13 mouse cellular contexts compared by ENCODE assay signal in genomic region chr19:24701716-24702115, GRCm38 (mm10). TPM values are rescaled to one million over a fixed set of nuclear protein-coding genes. Genes with fewer than 3 reads are reported as not detected.
DNase-seq lines count a peak whose midpoint lies in the region; ATAC-seq and TF ChIP-seq lines count a peak whose summit lies in the region.
"Had no signal": no experiment of that assay in that cellular context is flagged by ENCODE, and none has a peak within 500 bp of the region (broad histone marks: within the 10 kb centered on the region; RNA-seq: fewer than 3 reads in every experiment).

No protein-coding gene starts in this region.

- no peak overlapping the region for H3K9ac ChIP-seq in kidney, embryonic 15.5 days
- H3K9ac ChIP-seq in ES-Bruce4 (ENCODE audit: low read depth, poor library complexity, severe bottlenecking) = no peak overlapping the region
- no peak overlapping the region for H3K9ac ChIP-seq in forebrain, embryonic 11.5 days (ENCODE audit: low read length)
- H3K9ac ChIP-seq: embryonic facial prominence, embryonic 15.5 days; heart, embryonic 12.5 days; limb, embryonic 15.5 days had no signal

- no peak overlapping the region for H3K4me3 ChIP-seq in kidney, embryonic 15.5 days (replicated peaks)
- H3K4me3 ChIP-seq in ES-Bruce4 (ENCODE audit: low read depth, low read length) = no peak overlapping the region
- H3K4me3 ChIP-seq in forebrain, embryonic 11.5 days (ENCODE audit: low read depth, low read length) = no peak overlapping the region
- H3K4me3 ChIP-seq: embryonic facial prominence, embryonic 15.5 days; heart, embryonic 12.5 days; limb, embryonic 15.5 days had no signal

- no peaks in the 10 kb centered on the region for H3K9me3 ChIP-seq in kidney, embryonic 15.5 days (replicated peaks)
- no peaks in the 10 kb centered on the region for H3K9me3 ChIP-seq in ES-Bruce4 (replicated peaks; ENCODE audit: control insufficient read depth, insufficient read depth, low read length, poor library complexity, severe bottlenecking)
- no peaks in the 10 kb centered on the region for H3K9me3 ChIP-seq in forebrain, embryonic 11.5 days (ENCODE audit: control insufficient read depth, low read length)
- H3K9me3 ChIP-seq: embryonic facial prominence, embryonic 15.5 days; heart, embryonic 12.5 days; limb, embryonic 15.5 days had no signal

- peak; percentile 12 for TF ChIP-seq CTCF in ES-Bruce4 (IDR thresholded peaks at IDR 0.05; ENCODE audit: low read depth, low read length)

- no peak for TF ChIP-seq POLR2A in ES-Bruce4 (IDR thresholded peaks at IDR 0.05; ENCODE audit: insufficient read depth, low read length)

- H3K4me2 ChIP-seq in kidney, embryonic 15.5 days = no peak overlapping the region
- no peak overlapping the region for H3K4me2 ChIP-seq in forebrain, embryonic 11.5 days (ENCODE audit: low read depth, low read length, severe bottlenecking)
- H3K4me2 ChIP-seq: embryonic facial prominence, embryonic 15.5 days; heart, embryonic 12.5 days; limb, embryonic 15.5 days had no signal

- peaks cover 35% of the 10 kb centered on the region for H3K4me1 ChIP-seq in kidney, embryonic 15.5 days
- H3K4me1 ChIP-seq in ES-Bruce4 (ENCODE audit: control insufficient read depth, insufficient read depth, low read length) = no peaks in the 10 kb centered on the region
- H3K4me1 ChIP-seq in forebrain, embryonic 11.5 days (replicated peaks; ENCODE audit: control insufficient read depth, insufficient read depth, low read length) = no peaks in the 10 kb centered on the region
- H3K4me1 ChIP-seq: embryonic facial prominence, embryonic 15.5 days; limb, embryonic 15.5 days had no signal

- H3K27ac ChIP-seq in kidney, embryonic 15.5 days = no peak overlapping the region
- no peak overlapping the region for H3K27ac ChIP-seq in ES-Bruce4 (ENCODE audit: insufficient read depth, low read length)
- no peak overlapping the region for H3K27ac ChIP-seq in forebrain, embryonic 11.5 days (ENCODE audit: low read depth, low read length)
- H3K27ac ChIP-seq: embryonic facial prominence, embryonic 15.5 days; limb, embryonic 15.5 days had no signal

- WGBS in kidney, embryonic 15.5 days = 57% methylated on average over 8 of the region's 8 CpGs
- 75% methylated on average over 8 of the region's 8 CpGs for WGBS in forebrain, embryonic 11.5 days

- TF ChIP-seq EP300 in ES-Bruce4 (IDR thresholded peaks at IDR 0.05; ENCODE audit: insufficient read depth, low read depth, low read length) = no peak

- no peaks in the 10 kb centered on the region for H3K27me3 ChIP-seq in kidney, embryonic 15.5 days
- no peaks in the 10 kb centered on the region for H3K27me3 ChIP-seq in ES-Bruce4 (ENCODE audit: control insufficient read depth, insufficient read depth, low read length, poor library complexity, severe bottlenecking)
- no peaks in the 10 kb centered on the region for H3K27me3 ChIP-seq in forebrain, embryonic 11.5 days (ENCODE audit: control insufficient read depth, insufficient read depth, low read length)
- H3K27me3 ChIP-seq: embryonic facial prominence, embryonic 15.5 days; heart, embryonic 12.5 days; limb, embryonic 15.5 days had no signal

- H3K36me3 ChIP-seq in kidney, embryonic 15.5 days = no peaks in the 10 kb centered on the region
- H3K36me3 ChIP-seq in ES-Bruce4 (ENCODE audit: control insufficient read depth, insufficient read depth, low read length, poor library complexity, severe bottlenecking) = no peaks in the 10 kb centered on the region
- no peaks in the 10 kb centered on the region for H3K36me3 ChIP-seq in forebrain, embryonic 11.5 days (ENCODE audit: control insufficient read depth, insufficient read depth, low read length)
- H3K36me3 ChIP-seq: embryonic facial prominence, embryonic 15.5 days; heart, embryonic 12.5 days; limb, embryonic 15.5 days had no signal

- no peak for ATAC-seq in kidney, embryonic 15.5 days (replicated peaks; ENCODE audit: low FRiP score)
- no peak for ATAC-seq in frontal cortex, adult (ENCODE audit: low TSS enrichment)
- no peak for ATAC-seq in forebrain, embryonic 11.5 days (replicated peaks; ENCODE audit: low FRiP score)
- ATAC-seq: hindbrain, embryonic 16.5 days had no signal

- DNase-seq in kidney, adult 11 months = peak; percentile 65
- peak; percentile 14 to 27 for DNase-seq in B cell, adult 2 months
- peak; percentile 58 to 60 for DNase-seq in kidney, postnatal 25 days
- DNase-seq in forebrain, embryonic 11.5 days (ENCODE audit: low spot score) = no peak
- DNase-seq: right cerebral cortex, postnatal 25 days; thymus, postnatal 4 days had no signal

RNA-seq across cellular contexts. Expression of gene Tmem252, which starts 27.9 kb away (rescaled TPM):
- polyA plus RNA-seq in kidney, embryonic 15.5 days (2015; fragmentation: Nextera tagmentation; extraction: Ambion mirVana) = 5.8 and 5.9 TPM in 2 replicates
- not detected in 2 replicates for polyA plus RNA-seq in ES-Bruce4 (2011; ENCODE audit: insufficient read depth, insufficient read length, low read depth, missing spikeins)
- polyA plus RNA-seq in forebrain, embryonic 11.5 days (2014; fragmentation: Nextera tagmentation; extraction: Ambion mirVana) = 0.69 and 0.83 TPM in 2 replicates
